Mouse (Mus musculus) CH12.LX (cell line): Measurements from ENCODE around the gene Hsf5. TPM values are rescaled to one million over a fixed set of nuclear protein-coding genes. Genes with fewer than 3 reads are reported as not detected.

Source experiments
- DNase-seq: peaks from one replicate; pipeline ENCODE4 v3.0.0-alpha.2; 2013; ENCODE audit errors: extremely low read depth
- H3K27ac ChIP-seq: 2 replicates; pipeline ENCODE4 v1.5.1; 2012; ENCODE audit warnings: low read depth, mild to moderate bottlenecking, control low read depth, moderate library complexity; ENCODE audit not compliant: insufficient read depth
- H3K27me3 ChIP-seq: replicated peaks from 2 replicates; pipeline ENCODE3; 2012; ENCODE audit warnings: inconsistent platforms
- H3K36me3 ChIP-seq, 2 experiments: replicated peaks in 1 of 2; 2 replicates each; pipeline versions ENCODE3 to v1.6.1; 2012; ENCODE audit warnings: inconsistent platforms in 1 of 2, low read length in 1 of 2, mild to moderate bottlenecking in 1 of 2, mixed read lengths in 1 of 2, moderate library complexity in 1 of 2; ENCODE audit not compliant: control insufficient read depth in 1 of 2, insufficient read depth in 1 of 2
- H3K4me1 ChIP-seq, 2 experiments: 2 replicates each; pipeline ENCODE4 v1.6.1; 2012; ENCODE audit warnings: inconsistent platforms in 1 of 2, moderate library complexity in 1 of 2; ENCODE audit not compliant: insufficient read depth in 2 of 2, control insufficient read depth in 1 of 2
- H3K4me2 ChIP-seq: 2 replicates; pipeline ENCODE4 v1.6.1; 2012; ENCODE audit warnings: low read depth, mild to moderate bottlenecking, control low read depth; ENCODE audit not compliant: poor library complexity, insufficient read depth, severe bottlenecking
- H3K4me3 ChIP-seq, 3 experiments: fragments of 150-350 bp in 1 of 3; sonication (generic) in 1 of 3; replicated peaks in 1 of 3; 2 replicates each; pipeline versions ENCODE3 to v1.5.1; 2011 to 2012; ENCODE audit warnings: low read depth in 2 of 3, low read length in 2 of 3, mild to moderate bottlenecking in 2 of 3, moderate library complexity in 2 of 3, control low read depth in 1 of 3, improper control_type of control experiment in 1 of 3, inconsistent platforms in 1 of 3, mixed read lengths in 1 of 3; ENCODE audit not compliant: poor library complexity in 1 of 3
- H3K79me2 ChIP-seq: replicated peaks from 2 replicates; pipeline ENCODE4 v1.6.1; 2012; ENCODE audit warnings: mild to moderate bottlenecking, moderate library complexity; ENCODE audit not compliant: control insufficient read depth, poor library complexity, insufficient read depth, severe bottlenecking; ENCODE audit errors: extremely low read depth
- H3K9ac ChIP-seq: 2 replicates; pipeline ENCODE4 v1.6.1; 2012; ENCODE audit warnings: low read depth, mild to moderate bottlenecking, control low read depth, moderate library complexity; ENCODE audit not compliant: insufficient read depth
- H3K9me3 ChIP-seq: replicated peaks from 2 replicates; pipeline ENCODE3; 2012; ENCODE audit warnings: low read length, inconsistent platforms, mixed read lengths
- BHLHE40 ChIP-seq: IDR thresholded peaks from 2 replicates; pipeline ENCODE4 v1.6.1; 2011; ENCODE audit warnings: mild to moderate bottlenecking, low read depth, low read length, improper control_type of control experiment
- CHD2 ChIP-seq: IDR thresholded peaks from 2 replicates; pipeline ENCODE4 v1.6.1; 2011; ENCODE audit warnings: low read length, improper control_type of control experiment
- CTCF ChIP-seq, 2 experiments: IDR thresholded peaks in 1 of 2; conservative IDR thresholded peaks in 1 of 2; 2 replicates each; pipeline ENCODE4 v1.5.1; 2011 to 2012; ENCODE audit warnings: low read depth in 2 of 2, low read length in 2 of 2, improper control_type of control experiment in 1 of 2, inconsistent platforms in 1 of 2, mild to moderate bottlenecking in 1 of 2, moderate library complexity in 1 of 2
- EP300 ChIP-seq: IDR thresholded peaks from 2 replicates; pipeline ENCODE4 v1.6.1; 2011; ENCODE audit warnings: low read length, improper control_type of control experiment
- ETS1 ChIP-seq: conservative IDR thresholded peaks from 2 replicates; pipeline ENCODE4 v1.6.1; 2012; ENCODE audit warnings: low read depth, mild to moderate bottlenecking, inconsistent platforms, low read length, improper control_type of control experiment, moderate library complexity
- HCFC1 ChIP-seq: IDR thresholded peaks from 2 replicates; pipeline ENCODE4 v1.6.1; 2012; ENCODE audit warnings: low read depth, mild to moderate bottlenecking, inconsistent platforms, low read length, improper control_type of control experiment
- JUN ChIP-seq: IDR thresholded peaks from 2 replicates; pipeline ENCODE4 v1.6.1; 2011; ENCODE audit warnings: low read depth, mild to moderate bottlenecking, low read length, improper control_type of control experiment, moderate library complexity; ENCODE audit not compliant: insufficient read depth
- JUND ChIP-seq: conservative IDR thresholded peaks from 2 replicates; pipeline ENCODE4 v1.6.1; 2011; ENCODE audit warnings: low read depth, low read length, improper control_type of control experiment
- KAT2A ChIP-seq: IDR thresholded peaks from 2 replicates; pipeline ENCODE4 v1.6.1; 2012; ENCODE audit warnings: low read length, improper control_type of control experiment, inconsistent platforms; ENCODE audit not compliant: insufficient replicate concordance
- MAFK ChIP-seq: IDR thresholded peaks from 2 replicates; pipeline ENCODE4 v1.6.1; 2011; ENCODE audit warnings: low read length, improper control_type of control experiment; ENCODE audit not compliant: insufficient replicate concordance
- MAZ ChIP-seq: IDR thresholded peaks from 2 replicates; pipeline ENCODE4 v1.6.1; 2012; ENCODE audit warnings: low read depth, mild to moderate bottlenecking, inconsistent platforms, low read length, improper control_type of control experiment, moderate library complexity
- MEF2A ChIP-seq: IDR thresholded peaks from 2 replicates; pipeline ENCODE4 v1.6.1; 2014; ENCODE audit warnings: low read depth, mild to moderate bottlenecking, inconsistent platforms, low read length, improper control_type of control experiment, borderline replicate concordance
- MYC ChIP-seq: IDR thresholded peaks from 2 replicates; pipeline ENCODE4 v1.6.1; 2011; ENCODE audit warnings: low read depth, mild to moderate bottlenecking, improper control_type of control experiment, low read length
- NRF1 ChIP-seq: IDR thresholded peaks from 2 replicates; pipeline ENCODE4 v1.6.1; 2014; ENCODE audit warnings: low read depth, mild to moderate bottlenecking, inconsistent platforms, low read length, improper control_type of control experiment, moderate library complexity
- PAX5 ChIP-seq: IDR thresholded peaks from 2 replicates; pipeline ENCODE4 v1.6.1; 2012; ENCODE audit warnings: low read length, inconsistent platforms, mixed read lengths
- POLR2A ChIP-seq: IDR thresholded peaks from 2 replicates; pipeline ENCODE4 v1.6.1; 2011; ENCODE audit warnings: low read depth, mild to moderate bottlenecking, improper control_type of control experiment, low read length
- POLR2AphosphoS2 ChIP-seq: IDR thresholded peaks from 2 replicates; pipeline ENCODE4 v1.6.1; 2011; ENCODE audit warnings: low read depth, low read length, improper control_type of control experiment
- RCOR1 ChIP-seq: conservative IDR thresholded peaks from 2 replicates; pipeline ENCODE4 v1.6.1; 2012; ENCODE audit warnings: low read depth, mild to moderate bottlenecking, inconsistent platforms, low read length, improper control_type of control experiment
- SMC3 ChIP-seq: IDR thresholded peaks from 2 replicates; pipeline ENCODE4 v1.6.1; 2011; ENCODE audit warnings: low read depth, low read length, improper control_type of control experiment
- TBP ChIP-seq: conservative IDR thresholded peaks from 2 replicates; pipeline ENCODE4 v1.6.1; 2011; ENCODE audit warnings: low read depth, low read length, improper control_type of control experiment
- USF1 ChIP-seq: IDR thresholded peaks from 2 replicates; pipeline ENCODE4 v1.6.1; 2014; ENCODE audit warnings: low read depth, mild to moderate bottlenecking, inconsistent platforms, low read length, improper control_type of control experiment
- USF2 ChIP-seq: conservative IDR thresholded peaks from 2 replicates; pipeline ENCODE4 v1.6.1; 2011; ENCODE audit warnings: low read depth, low read length, improper control_type of control experiment
- ZKSCAN1 ChIP-seq: IDR thresholded peaks from 2 replicates; pipeline ENCODE4 v1.6.1; 2012; ENCODE audit warnings: low read depth, inconsistent platforms, low read length, improper control_type of control experiment, borderline replicate concordance
- ZMIZ1 ChIP-seq: IDR thresholded peaks from 2 replicates; pipeline ENCODE4 v1.6.1; 2012; ENCODE audit warnings: low read depth, mild to moderate bottlenecking, inconsistent platforms, low read length, improper control_type of control experiment
- ZNF384 ChIP-seq: IDR thresholded peaks from 2 replicates; pipeline ENCODE4 v1.6.1; 2012; ENCODE audit warnings: low read depth, low read length, improper control_type of control experiment, inconsistent platforms
- dilution Hi-C: fragments of 300-500 bp; cut with MboI; formaldehyde crosslinking; loops from 2 replicates; pipeline ENCODE4 v1.14.3; 2020; ENCODE audit warnings: low sequenced_read_pairs; ENCODE audit not compliant: extremely low pct_unique_long_range_greater_than_20kb, extremely low pct_ligation_motif_present
- in situ Hi-C: fragments of 300-500 bp; cut with MboI; formaldehyde crosslinking; loops from 3 replicates; pipeline ENCODE4 v1.14.3; 2019; ENCODE audit warnings: low sequenced_read_pairs, low pct_ligation_motif_present, low pct_unique_long_range_greater_than_20kb, mixed read lengths
- polyA plus RNA-seq: library from polyadenylated mRNA; unstranded; fragments of >175 nt; gene quantifications from 2 replicates; pipeline ENCODE4 v1.2.1, GENCODE M21; 2012; ENCODE audit warnings: low read depth; ENCODE audit not compliant: insufficient read length
- total RNA-seq, 2 experiments: library from RNA; depleted of rRNA; stranded (reverse); fragments of 300-350 nt in 1 of 2; fragments of >200 nt in 1 of 2; gene quantifications; 2 replicates each; pipeline ENCODE4 v1.2.3; 2012 to 2014

Hsf5 gene
- total and polyA plus RNA-seq, 3 experiments = 0.04 TPM; not detected in 2

- TF ChIP-seq POLR2AphosphoS2 = no peak
- no peak for TF ChIP-seq PAX5
- TF ChIP-seq HCFC1 = no peak
- TF ChIP-seq ZNF384 = no peak
- peak in 1 of 2 experiments; percentile 12; a peak in 1 of 4 replicates for TF ChIP-seq CTCF (conservative IDR thresholded peaks at IDR 0.05 in 1 of 2, IDR thresholded peaks at IDR 0.05 in 1 of 2; ENCODE audit: low read depth in 2 of 2, low read length in 2 of 2)
- TF ChIP-seq MEF2A = peak; percentile 27; the same call in 1 of the 2 replicates
- no peak for TF ChIP-seq MAFK
- TF ChIP-seq KAT2A = no peak
- TF ChIP-seq NRF1 = no peak
- TF ChIP-seq ZMIZ1 = peak; percentile 65; the same call in 1 of the 2 replicates
- 0 out of 2 replicates have a peak, but pooled peaks have one; percentile 43 for TF ChIP-seq TBP
- TF ChIP-seq SMC3 = no peak; the same call in 1 of the 2 replicates
- TF ChIP-seq USF2 = no peak
- TF ChIP-seq BHLHE40 = no peak
- no peak for TF ChIP-seq JUN
Measured at GRCm38 (mm10) chr11:87583291-87584034, 33.5 kb upstream of the Hsf5 start (continued).

GRCm38 (mm10) chr11:87584711-87585505 lies 32.1 kb upstream of the Hsf5 start:
- H3K9ac ChIP-seq = no peak overlapping the region
- in situ Hi-C loops = no loop called here
- no peak for TF ChIP-seq ZKSCAN1
- TF ChIP-seq ETS1 = no peak
- TF ChIP-seq NRF1 = no peak
- no peak for TF ChIP-seq EP300
- no peak for TF ChIP-seq USF2
- TF ChIP-seq MAZ = no peak
- no peak for TF ChIP-seq JUND
- no peak for TF ChIP-seq USF1
- no peak for TF ChIP-seq SMC3
- TF ChIP-seq CHD2 = no peak
- no peak for TF ChIP-seq RCOR1
- TF ChIP-seq MEF2A = no peak
- no peak for TF ChIP-seq POLR2A
- TF ChIP-seq POLR2AphosphoS2 = no peak
- no peak for TF ChIP-seq MYC
- no peak for TF ChIP-seq ZNF384
- no peak for TF ChIP-seq HCFC1
- dilution Hi-C loops = no loop called here
- H3K79me2 ChIP-seq = no peaks in the 10 kb centered on the region
- no peaks in the 10 kb centered on the region for H3K9me3 ChIP-seq
- peaks cover 0 to 2% of the 10 kb centered on the region in 2 experiments for H3K36me3 ChIP-seq
- no peak overlapping the region for H3K27ac ChIP-seq
- peaks cover 27% of the 10 kb centered on the region for H3K27me3 ChIP-seq
- no peak for DNase-seq
- peaks cover 10 to 21% of the 10 kb centered on the region in 2 experiments for H3K4me1 ChIP-seq
- H3K4me3 ChIP-seq = no peak overlapping the region
- H3K4me2 ChIP-seq = no peak overlapping the region
